Mouse (Mus musculus): ENCODE data around the gene Ptprd.
A peak's percentile ranks its signal among the peaks of the same experiment; 100 is the strongest.
"Not testable (repeated sequence)": the region's sequence is repeated elsewhere in the genome, so short reads cannot be mapped to it uniquely, and the experiment has no call there.

Ptprd gene

DNA sequence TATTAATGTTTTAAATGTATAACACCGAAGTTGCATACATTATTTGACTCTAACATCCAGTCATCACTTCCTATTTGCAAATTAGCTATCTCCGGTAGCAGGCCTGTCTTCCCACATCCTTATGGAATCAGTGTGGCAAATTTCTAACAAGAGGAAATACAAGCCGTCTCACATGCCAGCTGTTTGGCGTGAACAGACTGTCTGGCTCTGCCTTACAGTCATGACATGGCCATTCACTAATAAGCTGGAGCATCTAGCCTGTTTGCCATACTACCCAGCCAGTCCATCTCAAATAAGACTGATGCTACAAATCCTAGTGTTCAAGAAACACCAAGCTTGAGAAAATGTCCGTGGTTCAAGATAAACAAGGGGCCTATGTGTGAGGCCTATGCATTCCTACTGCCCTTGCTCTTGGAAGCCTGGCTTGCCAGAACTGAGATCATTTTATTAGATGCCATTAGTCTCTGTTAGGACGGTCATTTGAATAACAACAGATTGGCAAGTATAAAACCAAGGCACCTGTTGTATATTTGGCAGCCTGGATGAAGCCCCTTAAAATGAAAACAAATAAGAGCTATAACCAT lies 1773.2 kb downstream of the Ptprd start:
- no peak for DNase-seq

DNA sequence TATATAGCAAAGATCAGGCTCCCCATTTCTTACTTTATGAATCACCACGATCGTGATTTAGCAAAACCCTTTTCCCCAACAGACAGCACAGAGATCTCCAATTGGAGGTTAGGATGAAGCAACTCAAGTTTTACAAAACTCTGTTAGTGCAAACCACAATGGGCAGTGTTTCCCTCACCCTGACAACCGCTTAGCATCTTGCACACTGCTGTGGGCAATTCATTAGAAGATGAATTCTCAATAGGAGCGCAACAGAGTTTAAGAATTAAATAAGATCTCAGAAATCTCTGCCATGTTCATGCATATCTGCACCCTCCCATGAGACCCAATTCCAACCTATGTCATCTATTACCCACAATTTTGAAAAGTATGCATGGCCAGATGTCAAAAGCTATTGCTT lies 1773.7 kb downstream of the Ptprd start:
- DNase-seq: no peak

DNA sequence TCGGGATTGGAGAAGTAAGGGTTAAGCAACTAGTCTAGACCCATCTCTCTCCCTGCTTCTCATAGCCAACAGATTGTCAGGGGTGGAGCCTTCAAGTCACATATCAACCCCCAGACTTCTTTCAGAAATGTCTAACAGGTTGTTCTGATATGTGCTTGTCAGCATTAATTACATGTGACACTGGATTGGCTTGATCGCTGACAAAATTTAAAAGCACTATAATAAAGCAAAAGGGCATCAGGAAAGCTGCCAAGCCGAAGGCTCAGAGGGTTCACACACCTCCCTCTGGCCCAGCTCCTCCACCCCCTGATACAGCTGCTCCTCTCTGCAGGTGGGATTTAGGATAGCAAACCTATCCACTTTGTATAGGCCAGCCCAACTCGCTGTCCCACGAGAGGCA lies 1775.8 kb downstream of the Ptprd start:
- no peak for DNase-seq

DNA sequence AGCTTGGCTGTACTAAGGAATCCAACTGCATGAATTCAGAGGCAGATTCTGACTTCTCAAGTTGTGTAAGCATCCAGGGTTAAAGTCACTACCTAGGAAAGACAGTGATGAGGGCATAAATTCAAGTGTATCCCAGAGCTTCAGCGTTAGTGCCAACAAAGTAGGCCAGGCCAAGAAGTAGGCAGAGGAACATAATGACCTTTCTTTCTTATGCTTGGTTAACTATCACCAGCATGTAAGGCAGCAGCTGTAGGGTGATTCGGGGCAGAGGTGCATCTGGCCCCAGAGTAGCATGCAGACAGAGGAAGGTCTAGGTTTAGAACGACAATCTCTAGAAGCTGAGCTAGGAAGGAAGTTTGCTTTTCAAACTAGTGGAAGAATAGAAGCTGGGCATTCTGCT lies 1782.0 kb downstream of the Ptprd start:
- DNase-seq: no peak

DNA sequence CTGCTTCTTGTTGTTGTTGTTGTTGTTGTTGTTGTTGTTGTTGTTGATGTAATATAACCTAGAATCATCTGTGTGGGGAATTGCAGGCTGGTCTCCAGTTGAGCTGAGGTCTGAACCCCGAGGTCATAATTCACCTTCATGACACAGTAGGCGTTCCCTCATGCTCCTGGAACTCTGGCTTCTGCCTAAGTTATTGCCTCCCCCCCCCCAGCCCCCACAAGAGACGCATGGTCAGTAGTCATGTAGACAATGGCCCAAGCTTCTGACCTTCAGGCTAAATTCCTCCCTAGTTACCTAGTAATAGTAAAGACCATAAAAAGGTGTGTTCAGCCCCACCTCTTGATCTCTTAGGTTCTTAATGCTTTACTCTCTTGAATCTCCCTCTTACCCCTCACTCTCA lies 1784.7 kb downstream of the Ptprd start:
- not testable (repeated sequence) for DNase-seq

DNA sequence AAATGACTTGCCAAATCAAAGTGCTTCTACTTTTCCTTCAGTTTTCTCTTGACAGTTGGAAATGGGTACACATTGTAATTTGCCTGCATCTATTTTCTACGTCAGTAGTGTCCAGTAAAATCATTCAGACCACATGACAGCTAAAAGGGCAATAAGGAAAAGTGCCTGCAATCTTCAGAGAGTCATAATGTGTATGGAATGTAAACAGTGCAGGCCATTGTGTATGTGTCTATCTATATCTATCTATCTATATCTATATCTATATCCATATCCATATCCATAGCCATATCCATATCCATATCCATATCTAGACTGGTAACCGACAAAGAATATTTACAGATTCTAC lies 1786.6 kb downstream of the Ptprd start:
- no peak for DNase-seq

DNA sequence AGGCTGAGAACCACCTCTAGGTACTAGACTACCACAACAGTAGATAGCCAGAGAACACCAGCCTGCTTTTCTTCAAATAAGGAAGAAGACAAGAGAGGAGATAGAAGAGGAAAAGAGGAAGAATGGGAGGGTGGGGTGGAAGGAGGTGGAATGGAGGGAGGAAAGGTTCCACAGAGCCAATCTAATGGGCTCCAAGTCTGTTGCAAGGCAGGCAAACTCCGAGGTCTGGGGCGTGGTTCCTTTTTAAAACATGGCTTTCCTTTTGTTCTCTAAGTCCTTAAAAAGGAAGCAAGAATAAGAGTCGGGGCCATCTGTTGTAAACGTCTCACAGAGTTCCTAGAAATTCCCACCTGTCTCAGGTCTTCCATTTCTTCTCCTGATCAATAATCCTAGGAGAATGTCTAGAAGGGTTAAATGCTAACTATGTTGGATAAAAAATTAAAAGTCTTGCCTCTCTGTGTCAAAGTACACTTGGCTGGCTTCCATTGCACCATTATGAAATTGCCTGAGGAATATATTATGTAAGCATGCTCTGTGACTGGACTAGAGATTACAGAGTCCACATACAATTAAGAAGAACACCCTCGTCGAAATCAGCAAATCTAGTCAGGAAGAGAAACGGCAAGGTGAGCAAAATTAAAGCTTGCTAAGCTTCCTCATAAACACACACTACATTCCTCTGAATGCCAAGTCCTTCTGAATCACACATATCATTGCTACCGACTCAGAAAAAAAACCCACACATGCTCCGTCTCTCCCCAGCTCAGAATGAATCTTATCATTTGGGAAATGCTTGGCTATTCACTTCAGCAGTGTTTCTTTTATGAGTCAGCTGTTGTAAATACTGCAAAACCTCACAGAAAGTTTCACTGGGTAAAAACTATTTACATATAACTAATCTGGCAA lies 1787.2 kb downstream of the Ptprd start:
- no peak for DNase-seq

DNA sequence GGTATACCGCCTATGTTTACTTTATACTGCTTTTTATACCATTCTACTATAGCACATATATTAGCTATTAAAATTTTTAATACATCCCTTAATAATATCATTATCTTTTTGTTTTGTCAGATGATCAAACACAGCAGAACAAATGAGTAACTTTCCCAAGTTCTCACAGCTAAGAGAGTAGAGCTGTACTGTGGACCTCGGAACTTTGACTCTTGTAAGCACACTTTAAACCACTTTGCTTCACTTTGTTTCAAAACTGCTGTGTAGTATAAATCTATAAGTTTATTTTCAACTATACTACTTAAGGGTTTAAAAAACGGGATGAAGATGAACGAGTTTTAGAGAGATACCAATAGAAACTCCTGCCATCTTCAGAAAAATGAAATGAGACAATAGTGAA lies 1789.6 kb downstream of the Ptprd start:
- DNase-seq: no peak

DNA sequence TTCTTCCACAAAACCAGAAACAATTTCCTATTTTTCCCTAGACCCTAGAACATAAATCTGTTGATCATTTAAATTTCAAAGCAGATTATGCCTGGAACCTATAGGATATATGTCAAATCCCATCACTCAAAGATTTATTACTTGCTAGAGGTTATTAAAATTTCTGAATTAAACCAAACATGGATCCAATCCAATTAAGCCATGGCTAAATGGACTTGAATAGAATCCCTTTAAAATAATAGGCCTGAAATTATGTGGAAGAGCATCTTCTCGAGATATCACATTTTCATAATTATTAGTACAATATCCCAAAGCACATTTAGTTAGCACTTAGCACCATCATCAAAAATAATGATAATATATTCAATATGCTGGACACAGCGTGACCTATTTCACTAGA lies 1792.1 kb downstream of the Ptprd start:
- DNase-seq: no peak

DNA sequence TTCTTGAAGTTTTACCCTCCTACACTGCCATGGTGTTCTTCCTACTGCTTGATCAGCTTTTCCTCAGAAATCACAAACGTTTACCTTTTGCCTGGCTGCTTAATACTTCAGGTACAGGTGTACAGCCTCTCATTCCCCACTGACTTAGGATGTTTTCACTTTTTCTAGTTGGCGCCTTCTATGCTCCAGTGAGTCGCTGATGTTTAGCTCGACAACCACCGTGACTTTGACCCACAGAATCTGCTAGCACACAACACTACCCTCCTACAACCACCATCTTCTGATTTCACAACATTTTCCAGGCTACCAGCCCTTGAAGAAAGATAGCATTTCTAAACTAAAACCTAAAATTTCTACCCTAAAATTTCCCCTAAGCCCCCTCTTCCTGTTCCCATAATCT lies 1794.1 kb downstream of the Ptprd start:
- DNase-seq: no peak

DNA sequence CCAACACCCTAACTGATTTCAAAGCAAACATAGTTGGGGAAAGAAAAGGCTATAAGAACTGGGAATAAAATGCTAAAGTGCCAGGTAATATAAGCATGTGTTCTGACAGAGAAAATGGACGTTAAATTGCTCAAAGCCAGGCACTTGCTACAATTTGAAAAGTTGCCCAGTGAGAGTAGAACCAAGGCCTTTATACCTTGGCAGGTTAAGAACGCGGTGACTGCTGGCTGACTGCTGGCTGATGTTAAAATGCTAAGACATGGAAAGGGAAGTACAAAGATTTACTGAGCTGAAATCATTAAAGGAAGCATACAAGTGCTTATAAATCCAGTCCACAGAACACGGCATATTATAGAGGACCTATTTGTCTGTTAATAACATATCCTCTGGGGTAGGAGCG lies 1796.1 kb downstream of the Ptprd start:
- no peak for DNase-seq

DNA sequence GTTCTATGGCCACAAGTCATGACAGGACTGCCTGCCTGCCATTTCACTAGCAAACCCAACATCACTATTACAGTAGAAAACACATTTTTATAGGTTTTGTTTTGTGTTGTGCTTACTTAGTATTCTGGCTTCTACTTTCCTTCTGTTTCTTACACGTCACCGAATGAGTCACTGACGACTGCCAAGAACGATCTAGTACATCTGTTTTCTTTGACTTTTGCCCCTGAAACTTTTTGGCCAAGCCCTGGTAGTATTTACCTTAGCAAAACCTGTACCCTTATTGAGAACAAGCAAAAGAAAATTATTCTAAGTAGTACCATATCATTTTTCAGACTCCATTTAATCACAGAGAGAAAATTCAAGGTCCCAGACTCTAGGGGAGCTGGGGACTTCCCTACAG lies 1797.2 kb downstream of the Ptprd start:
- no peak for DNase-seq

DNA sequence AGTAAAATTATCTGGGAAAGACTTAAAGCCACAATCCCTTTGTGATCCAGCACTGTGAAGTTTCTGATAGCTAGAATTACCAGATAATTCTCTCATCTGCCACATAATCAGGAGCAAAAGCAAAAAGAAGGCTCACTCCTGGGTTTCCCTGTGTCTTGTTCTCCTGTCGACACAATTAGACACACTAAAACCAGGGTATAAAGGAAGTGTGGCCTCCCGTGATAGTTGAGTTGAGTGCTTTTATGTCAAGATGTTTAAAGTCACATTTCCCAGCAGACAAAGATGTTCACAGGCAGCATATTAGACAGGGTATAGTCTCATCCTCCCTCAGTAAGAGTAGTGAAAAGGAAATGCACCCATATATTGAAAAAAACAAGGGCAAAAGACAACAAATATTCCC lies 1801.7 kb downstream of the Ptprd start:
- no peak for DNase-seq

DNA sequence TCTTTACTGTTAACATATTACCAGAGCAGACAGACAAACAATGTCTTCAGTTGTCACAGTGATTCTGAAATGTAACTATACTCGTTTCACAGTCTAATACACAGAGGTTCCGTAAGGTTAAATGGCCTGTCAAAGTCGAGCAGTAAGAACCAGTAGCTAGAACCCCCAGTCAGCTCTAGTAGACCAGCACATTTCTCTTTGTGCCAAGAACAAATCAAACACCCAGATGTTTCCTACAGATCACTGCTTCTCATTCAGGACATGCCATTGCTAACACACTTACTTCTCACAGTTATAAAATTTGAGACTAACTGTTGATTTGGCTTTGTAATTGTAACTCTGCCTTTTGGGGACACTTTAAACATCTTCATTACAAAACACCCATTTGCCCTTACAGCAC lies 1802.6 kb downstream of the Ptprd start:
- no peak for DNase-seq

DNA sequence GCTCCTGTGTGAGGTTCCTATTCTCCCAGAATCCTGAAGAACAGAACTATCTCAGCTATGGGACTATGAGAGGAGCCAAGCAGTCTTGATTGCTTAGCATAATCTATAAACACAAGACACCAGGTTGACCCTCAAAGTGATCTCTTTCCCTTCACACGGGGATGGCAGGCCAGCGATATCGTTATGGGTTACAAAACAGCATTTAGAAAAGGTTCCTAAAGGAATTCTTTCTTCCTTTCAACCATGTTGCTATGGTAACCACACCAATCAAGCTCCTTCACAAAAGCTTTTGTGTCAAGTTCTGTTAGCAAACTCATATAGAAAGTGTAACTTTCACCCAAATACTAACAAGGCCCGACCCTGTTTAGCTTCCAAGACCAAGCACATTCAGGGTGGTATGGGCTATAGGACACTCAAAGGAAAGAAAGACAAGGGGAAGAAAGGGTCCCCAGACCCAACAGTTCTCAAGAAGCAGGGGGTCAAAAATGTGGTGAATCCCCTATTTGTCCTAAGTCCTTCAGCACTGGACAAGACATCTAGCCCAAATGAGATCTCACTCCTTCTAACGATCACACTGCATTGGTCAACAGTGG lies 1805.8 kb downstream of the Ptprd start:
- no peak for DNase-seq

DNA sequence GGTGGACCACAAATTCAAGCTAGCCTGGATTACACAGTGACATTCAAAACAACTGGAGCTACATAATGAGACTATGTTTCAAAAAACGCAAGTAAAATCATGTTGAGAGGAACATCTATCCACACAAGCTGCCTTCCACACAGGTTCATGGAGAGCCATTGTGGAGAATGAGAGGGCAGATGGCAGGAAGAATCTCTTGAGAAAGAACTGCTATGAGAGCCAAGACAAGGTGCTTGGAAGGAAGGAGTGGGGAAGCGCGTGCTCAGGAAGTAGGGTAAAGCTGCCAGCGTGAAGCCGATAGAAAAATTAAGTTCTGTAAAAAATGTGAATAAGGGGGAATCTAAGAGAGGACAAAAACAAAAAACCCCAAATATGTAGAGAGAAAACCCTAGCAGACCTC lies 1808.5 kb downstream of the Ptprd start:
- DNase-seq: no peak

DNA sequence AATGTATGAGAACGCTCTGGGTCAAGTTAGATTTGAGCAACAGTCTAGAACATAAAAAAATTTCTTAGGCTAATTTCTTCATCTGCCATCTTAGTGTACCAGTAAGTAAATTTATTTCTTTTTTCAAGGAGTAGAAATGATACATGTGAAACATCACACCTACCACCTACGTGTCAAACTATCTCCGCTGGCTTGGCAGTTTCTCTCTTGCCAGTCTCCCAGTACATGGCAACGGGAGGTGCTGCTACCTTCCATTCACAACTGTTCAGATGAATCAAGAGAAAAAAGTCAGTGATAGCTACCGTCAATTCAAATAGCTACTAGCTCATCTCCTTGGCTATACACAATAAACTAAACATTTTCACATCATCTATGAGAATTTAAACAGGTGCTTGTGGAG lies 1823.9 kb downstream of the Ptprd start:
- no peak for DNase-seq

DNA sequence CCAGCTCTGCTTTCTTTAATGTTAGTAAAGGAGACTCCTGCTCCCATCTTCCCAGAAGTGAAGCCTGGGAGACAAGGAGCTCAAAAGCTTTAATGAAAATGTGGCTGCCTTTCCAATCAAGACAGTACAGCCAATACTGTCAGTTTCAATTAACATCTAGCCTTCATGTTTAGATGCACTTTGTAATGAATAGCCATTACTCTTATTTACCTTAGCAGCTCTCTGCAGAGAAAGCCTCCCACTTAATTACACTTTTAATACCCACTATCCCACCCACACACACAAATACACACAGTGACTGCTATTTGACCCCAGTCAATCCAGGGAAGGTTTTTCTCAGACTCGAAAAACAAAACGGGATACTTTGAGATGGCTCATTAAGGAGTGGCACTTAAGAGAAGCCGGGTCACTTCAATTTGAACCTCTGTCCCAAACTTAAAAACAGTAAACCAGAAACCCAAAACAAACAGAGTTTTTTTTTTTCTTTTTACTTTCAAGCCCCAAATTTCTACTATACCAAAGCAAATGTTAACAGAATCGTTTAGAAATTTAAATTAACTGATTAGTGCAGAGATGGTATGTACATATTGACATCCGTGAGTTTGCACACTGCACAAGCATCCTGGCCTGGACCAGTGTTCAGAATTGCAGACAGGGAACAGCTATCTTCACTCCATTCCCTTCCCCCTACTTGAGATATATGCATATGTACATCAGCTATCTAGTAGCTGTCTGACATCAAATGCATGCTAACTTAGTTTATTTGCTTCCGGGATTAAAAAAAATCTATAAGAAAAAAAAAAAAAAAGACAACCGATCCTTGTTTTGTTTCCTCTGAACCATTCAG lies 1824.6 kb downstream of the Ptprd start:
- DNase-seq: no peak

DNA sequence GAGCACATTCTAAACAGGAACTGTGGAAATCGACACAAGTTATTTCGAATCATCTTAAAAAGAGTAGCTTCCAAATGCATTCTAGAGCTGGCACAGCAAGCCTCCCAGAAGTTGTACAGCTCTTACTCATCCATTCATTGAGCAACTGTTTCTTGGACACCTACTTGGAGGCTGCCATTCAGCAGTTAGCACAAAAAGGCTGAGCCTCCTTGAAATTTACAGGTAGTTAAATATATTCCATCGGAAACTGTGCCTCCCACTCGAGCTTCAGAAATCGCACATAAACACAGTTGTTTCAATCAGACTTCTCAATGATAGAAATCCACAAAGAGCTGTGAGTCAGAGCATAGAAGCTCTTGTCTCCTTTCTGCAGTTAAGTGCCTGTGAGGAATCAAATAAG lies 1825.9 kb downstream of the Ptprd start:
- DNase-seq: no peak

DNA sequence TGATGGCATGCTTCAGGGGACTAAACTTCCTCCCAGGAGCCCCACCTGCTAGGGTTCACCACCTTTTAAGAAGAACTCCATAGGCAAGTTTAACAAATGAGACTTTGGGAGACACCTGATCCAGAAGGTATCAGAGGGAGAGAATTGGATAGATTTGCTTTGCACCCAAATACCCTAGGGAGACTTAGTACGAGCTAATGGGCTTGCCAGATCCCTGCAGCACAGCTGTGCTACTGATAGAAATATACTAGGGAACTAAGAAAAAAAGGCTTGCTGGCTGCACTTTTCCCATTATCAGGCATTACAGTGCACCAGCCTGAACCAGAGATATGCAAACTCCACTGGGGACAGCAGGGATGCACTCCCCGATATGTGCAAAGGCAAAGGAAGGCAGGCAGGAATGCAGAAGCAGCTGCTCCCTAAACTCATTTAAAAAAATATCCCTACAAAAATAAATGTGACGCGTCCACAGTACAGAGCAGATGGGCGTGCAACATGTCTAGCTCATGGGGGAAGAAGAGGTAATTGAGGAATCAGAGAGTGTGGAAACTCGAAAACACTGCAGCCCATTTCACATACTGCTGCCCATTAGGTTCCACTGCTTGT lies 1831.3 kb downstream of the Ptprd start:
- peak; percentile 5 for DNase-seq

DNA sequence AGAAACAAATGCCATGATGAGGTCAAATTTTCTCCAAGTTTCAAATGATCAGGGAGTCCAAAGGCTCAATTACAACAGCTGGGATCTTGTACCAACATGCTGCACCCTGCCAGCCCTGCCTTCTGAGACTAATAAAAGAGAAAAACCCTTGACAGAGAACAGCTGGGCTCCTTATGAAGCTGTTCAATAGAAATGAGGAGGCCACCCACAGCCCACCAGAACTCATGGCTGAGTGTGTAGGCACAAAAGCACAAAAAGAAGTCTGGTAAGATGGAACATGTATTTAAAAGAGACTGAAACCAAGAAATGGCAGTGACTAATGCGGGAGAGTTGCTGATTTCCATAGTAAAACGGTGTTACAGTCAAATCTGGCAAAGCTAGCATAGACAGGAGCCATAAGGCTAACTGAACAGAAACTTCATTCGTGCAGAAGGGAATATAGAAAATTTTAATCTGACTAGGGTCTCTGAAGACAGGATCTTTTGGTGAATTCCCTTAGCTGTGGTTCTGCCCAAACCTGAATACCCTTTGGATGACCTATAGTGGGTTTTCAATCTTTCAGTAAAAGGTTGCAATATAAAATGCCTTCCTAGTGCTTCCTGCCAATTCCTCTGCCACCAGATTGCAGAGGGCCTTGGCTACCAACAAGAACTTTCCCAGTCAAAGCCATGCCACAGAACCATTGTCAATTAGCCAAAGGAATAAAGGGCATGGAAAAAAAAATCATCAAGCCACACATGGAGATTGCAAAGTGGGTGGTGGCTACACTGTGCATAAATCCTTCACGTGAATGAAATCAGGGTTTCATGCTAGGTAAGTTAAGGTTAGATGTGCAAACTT lies 1841.5 kb downstream of the Ptprd start:
- no peak for DNase-seq

DNA sequence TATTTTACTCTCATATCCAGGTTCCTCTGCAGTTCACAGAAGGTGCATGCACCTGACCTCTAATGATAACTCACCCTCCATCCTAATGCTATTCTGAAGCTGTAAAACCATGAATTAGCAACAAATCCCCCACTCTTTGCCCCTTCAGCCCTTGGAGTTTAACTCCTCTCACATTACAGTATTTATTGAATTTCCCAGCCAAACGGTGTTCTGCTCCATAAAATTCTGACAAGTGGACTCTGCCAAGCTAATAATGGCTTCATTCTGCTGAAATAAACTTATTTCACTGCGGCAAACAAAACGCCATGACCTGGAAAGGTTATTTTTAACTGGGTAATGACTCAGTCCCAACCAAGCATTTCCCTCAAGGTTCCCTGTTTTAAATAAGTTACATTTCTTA lies 1842.7 kb downstream of the Ptprd start:
- no peak for DNase-seq

Data from right cerebral cortex, postnatal 14 days (tissue).